Mouse (Mus musculus) lung, postnatal 4 days (tissue): Measurements from ENCODE around the gene Myo9b.
"Not testable (repeated sequence)": the region's sequence is repeated elsewhere in the genome, so short reads cannot be mapped to it uniquely, and the experiment has no call there.

Experiments used
- DNase-seq, 2 experiments: peaks; one replicate each; pipeline ENCODE4 v3.0.0; 2021

Gene Myo9b

GRCm38 (mm10) chr8:71272286-71273150, at the start of gene Myo9b, which contains the start of gene Haus8:
TSS of gene Myo9b (plus strand) at chr8:71272714.
TSS of gene Haus8 (minus strand) at chr8:71272934.
- DNase-seq: peak; percentile 98 to 99

- peak in 1 of 2 experiments; percentile 18 for DNase-seq
These were observed 48.0 kb upstream of the Myo9b start for GRCm38 (mm10) chr8:71224560-71224959.

DNA sequence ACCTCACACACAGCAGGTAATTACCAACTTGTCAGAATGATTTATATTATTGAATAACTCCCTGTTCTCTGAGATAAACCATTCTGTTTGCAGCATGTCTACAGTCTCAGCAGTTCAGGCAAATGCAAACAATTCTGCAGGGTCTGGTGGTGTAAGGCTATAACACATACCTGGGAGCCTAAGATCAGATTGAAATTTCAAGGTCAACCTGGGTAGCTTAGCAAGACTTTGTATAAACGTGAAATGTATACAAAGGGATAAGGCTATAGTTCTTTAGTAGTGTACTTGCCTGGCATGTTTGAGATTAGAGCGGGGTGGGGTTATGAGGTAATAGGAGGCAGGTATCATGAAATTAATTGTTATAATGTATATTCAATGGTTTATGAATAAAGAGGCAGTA, 29.8 kb upstream of the Myo9b start:
- no peak for DNase-seq

- DNase-seq: no peak
These were observed 24.3 kb upstream of the Myo9b start for GRCm38 (mm10) chr8:71248203-71248602.

GRCm38 (mm10) chr8:71256545-71257232, 15.8 kb upstream of the Myo9b start:
- DNase-seq: peak; percentile 61 to 62

DNA sequence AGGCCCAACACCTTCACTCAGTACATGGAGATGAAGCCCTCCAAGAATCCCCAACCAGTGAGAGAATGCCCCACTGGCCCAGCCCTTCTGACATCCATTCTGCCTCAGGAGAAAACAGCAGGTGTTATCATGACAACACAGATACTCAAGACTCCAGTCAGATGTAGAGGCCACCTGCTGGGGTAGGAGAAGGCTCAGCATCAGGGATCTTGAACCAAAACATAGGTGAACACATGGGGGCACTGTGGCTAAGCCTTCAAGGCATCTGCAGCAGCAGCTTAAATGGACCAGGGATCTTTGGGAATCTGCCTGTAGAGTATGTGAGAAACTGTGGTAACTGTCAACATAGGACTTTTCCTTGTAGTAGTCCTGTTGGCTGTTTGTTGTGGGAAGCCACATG, 11.3 kb upstream of the Myo9b start:
- peak in 1 of 2 experiments; percentile 30 for DNase-seq

DNA sequence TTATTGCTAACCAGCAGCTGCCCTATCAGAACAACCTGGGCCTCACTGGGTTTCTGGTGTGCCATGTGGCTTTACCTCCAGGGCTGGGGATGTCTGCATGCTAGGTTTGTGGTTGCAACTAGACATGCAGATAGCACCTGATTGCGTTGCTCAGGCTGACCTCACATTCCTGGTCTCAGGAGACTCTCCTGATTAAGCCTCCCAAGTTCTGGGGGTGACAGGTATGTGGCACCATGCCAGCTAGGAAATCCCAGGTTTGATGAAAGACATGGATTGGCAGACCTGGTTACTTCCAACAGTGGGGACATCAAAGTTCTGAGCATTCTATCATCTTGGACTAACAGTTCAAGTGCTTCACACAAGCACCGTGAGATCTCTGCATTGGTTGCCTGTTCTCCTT, 4.8 kb upstream of the Myo9b start:
- peak in 1 of 2 experiments; percentile 14 for DNase-seq

DNA sequence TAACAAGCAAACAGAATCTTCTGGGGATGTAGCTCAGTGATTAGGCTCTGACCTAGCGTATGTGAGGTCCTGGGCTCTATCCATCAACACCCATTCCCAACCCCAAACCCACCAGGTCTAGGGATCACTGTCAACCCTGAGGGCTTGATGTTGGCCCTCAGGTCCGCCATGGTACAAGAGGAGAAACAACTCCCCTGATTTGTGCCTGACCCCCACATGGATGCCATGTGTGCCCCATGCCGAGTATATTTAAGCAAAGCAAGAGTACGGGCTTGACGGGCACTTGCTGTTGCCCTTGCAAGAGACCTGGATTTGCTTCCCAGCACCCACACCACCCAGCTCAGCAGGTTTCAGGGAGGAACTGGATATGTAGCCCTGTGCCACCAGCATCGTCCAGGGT, 4.2 kb upstream of the Myo9b start:
- DNase-seq: peak in 1 of 2 experiments; percentile 8

GRCm38 (mm10) chr8:71271630-71272029, 884 bp upstream of the Myo9b start:
- no peak for DNase-seq

GRCm38 (mm10) chr8:71273151-71273510, 617 bp downstream of the Myo9b start:
- DNase-seq: peak; percentile 73 to 74

DNA sequence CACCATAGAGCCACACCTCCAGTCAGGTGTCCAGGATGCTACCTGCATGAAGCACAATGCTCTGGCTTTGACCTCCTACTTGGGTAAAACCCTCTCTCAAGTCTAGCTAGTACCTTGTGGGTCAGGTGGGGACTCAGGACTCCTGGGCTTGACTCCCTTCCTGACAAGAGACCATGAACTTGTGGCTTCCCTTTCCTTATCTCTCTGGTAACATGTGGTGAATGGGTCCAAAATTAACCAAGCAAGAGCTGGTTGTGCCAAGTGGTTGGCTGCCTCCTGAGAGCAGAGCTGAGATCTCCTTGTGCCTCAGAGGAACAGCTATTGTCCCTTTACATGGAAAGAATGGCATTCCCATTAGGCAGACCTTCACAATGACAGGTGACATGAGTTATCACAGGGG, 2.0 kb downstream of the Myo9b start:
- DNase-seq: no peak

- DNase-seq: no peak
These were observed 3.7 kb downstream of the Myo9b start for GRCm38 (mm10) chr8:71276166-71276565.

GRCm38 (mm10) chr8:71279409-71279808, 6.9 kb downstream of the Myo9b start:
- not testable (repeated sequence) for DNase-seq

DNA sequence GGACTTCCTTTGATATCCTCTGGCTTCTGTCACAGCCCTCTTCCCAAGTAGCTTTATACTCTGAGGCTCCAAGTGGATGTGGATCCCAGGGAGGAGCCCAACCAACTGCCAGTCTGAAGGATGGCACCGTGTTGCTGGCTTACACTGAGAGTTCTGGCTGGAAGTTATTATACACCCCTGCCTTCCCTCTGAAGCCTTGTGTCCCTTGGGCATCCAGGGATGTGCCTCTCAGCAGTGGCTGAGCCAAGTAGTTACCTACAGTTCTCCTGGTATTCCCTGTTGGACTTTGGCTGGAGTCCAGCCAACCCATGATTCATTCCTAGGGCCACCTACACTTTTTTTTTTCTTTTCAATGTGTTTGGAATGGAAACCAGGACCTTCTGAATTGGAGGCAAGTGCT, 9.2 kb downstream of the Myo9b start:
- not testable (repeated sequence) for DNase-seq

GRCm38 (mm10) chr8:71282621-71283020, 10.1 kb downstream of the Myo9b start:
- peak; percentile 41 to 70 for DNase-seq

DNA sequence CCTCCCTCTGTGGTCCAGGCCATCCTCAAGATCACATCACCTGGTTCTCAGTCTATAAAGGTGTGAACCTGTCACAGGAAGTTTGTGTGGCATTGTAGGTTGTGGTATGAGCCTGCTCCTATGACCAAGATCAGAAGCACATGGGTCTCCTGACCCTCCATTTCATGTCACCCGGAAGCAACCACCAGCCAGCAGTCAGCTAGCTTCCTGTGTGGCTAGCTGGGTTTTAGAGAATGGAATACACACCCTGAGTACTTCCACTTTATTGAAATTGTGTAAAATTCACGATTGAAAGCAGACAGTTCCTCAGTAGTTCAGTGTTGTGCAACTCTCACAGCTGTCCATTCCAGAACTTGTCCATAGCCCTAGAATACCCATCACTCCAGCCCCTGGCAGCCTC, 13.7 kb downstream of the Myo9b start:
- DNase-seq: peak in 1 of 2 experiments; percentile 30

DNA sequence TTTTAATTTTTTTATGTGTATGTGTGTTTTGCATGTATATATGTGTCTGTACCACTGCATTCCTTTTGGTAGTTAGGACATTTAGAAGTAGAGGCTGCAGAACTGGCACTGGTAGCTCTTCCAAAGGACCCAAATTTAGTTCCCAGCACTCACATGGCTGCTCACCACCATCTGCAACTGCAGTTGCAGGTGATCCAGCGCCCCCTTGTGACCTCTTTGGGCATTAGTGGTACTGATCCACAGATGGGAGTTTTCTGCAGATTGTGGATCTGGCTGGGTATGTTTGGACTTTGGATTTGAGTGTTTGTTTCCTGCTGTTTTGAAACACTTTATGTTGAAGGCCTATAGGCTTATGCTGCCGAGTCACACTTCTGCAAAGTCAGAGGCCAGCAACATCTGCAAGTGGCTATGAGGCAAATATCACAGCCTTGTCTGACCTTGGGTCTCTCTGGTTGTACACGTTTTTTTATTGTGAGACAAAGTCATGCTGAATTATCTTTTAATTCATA, 16.0 kb downstream of the Myo9b start:
- DNase-seq: peak in 1 of 2 experiments; percentile 27

GRCm38 (mm10) chr8:71289098-71289497, 16.6 kb downstream of the Myo9b start:
- DNase-seq: peak; percentile 57 to 72

- DNase-seq: no peak
These were observed 17.7 kb downstream of the Myo9b start for GRCm38 (mm10) chr8:71290211-71290610.

GRCm38 (mm10) chr8:71290911-71291310, 18.4 kb downstream of the Myo9b start:
- DNase-seq: no peak

GRCm38 (mm10) chr8:71291351-71291750, 18.8 kb downstream of the Myo9b start:
- DNase-seq: no peak

GRCm38 (mm10) chr8:71293930-71294329, 21.4 kb downstream of the Myo9b start:
- not testable (repeated sequence) for DNase-seq

- DNase-seq: peak; percentile 46 to 48
These were observed 23.7 kb downstream of the Myo9b start for GRCm38 (mm10) chr8:71296188-71296621.

DNA sequence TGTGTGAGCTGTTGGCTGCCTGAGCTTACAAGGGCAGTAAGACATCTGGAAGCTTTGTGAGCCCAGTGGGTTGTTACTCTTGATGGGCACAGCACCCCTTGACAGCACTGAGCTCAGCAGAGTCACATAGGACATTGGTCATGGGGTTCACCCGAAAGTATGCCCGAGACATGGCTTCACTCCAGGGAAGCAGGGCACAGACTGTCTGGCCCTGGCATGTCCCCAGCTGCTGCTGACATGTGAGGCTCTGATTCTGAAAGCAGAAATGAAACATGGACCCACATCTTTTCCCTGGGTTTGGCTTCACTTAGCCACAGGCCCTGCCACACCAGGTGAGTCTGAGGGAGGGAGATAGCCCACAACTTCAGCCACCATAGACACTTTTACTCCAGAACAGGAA, 24.3 kb downstream of the Myo9b start:
- no peak for DNase-seq
